Mouse (Mus musculus) megakaryocyte, embryonic 14.5 days (primary cell): ENCODE measurements at regions not wholly inside any gene's neighbourhood (a gene's known extent, or its start where the extent isn't known, plus 50 kb on each side); places are given as distances from the start of the nearest gene placed in this dataset.

Experiments
- FLI1 ChIP-seq: IDR thresholded peaks from 2 replicates; pipeline ENCODE4 v1.6.1; 2012; ENCODE audit warnings: low read length, inconsistent platforms, mixed read lengths
- GATA1 ChIP-seq: IDR thresholded peaks from 3 replicates; pipeline ENCODE4 v1.6.1; 2012; ENCODE audit warnings: mixed read lengths, low read length, inconsistent platforms, borderline replicate concordance

- TF ChIP-seq GATA1 (no peak), FLI1 (no peak)
Measured at GRCm38 (mm10) chr10:46071220-46071619, 493.6 kb downstream of the Hace1 start.
